Mouse (Mus musculus) limb, embryonic 14.5 days (tissue): ENCODE measurements around the gene Fam126a. TPM values are rescaled to one million over a fixed set of nuclear protein-coding genes. Genes with fewer than 3 reads are reported as not detected.

Source experiments
- ATAC-seq: fragments of 200-750 bp; cut with Nextera tagmentation; 2 replicates; pipeline ENCODE4 v1.8.0; 2017; ENCODE audit warnings: low read depth, moderate number of reproducible peaks, moderate TSS enrichment; ENCODE audit not compliant: low FRiP score
- DNase-seq: peaks from one replicate; pipeline ENCODE4 v3.0.0-alpha.2; 2015; ENCODE audit warnings: low spot score
- H3K27ac ChIP-seq: fragments of 300-500 bp; sonication (generic); replicated peaks from 2 replicates; pipeline ENCODE4 v1.5.1; 2014; ENCODE audit warnings: low read depth, mild to moderate bottlenecking, low read length, moderate library complexity, mixed read lengths
- H3K27me3 ChIP-seq: fragments of 300-500 bp; sonication (generic); 2 replicates; pipeline ENCODE4 v1.6.1; 2014; ENCODE audit warnings: low read length, mixed read lengths; ENCODE audit not compliant: control insufficient read depth, insufficient read depth
- H3K36me3 ChIP-seq: fragments of 300-500 bp; sonication (generic); 2 replicates; pipeline ENCODE4 v1.6.1; 2014; ENCODE audit warnings: mild to moderate bottlenecking, low read length, moderate library complexity, mixed read lengths; ENCODE audit not compliant: control insufficient read depth, insufficient read depth
- H3K4me1 ChIP-seq: fragments of 300-500 bp; sonication (generic); 2 replicates; pipeline ENCODE4 v1.6.1; 2014; ENCODE audit warnings: antibody characterized with exemption, low read length, mixed read lengths; ENCODE audit not compliant: control insufficient read depth, insufficient read depth
- H3K4me2 ChIP-seq: fragments of 300-500 bp; sonication (generic); replicated peaks from 2 replicates; pipeline ENCODE4 v1.6.1; 2014; ENCODE audit warnings: low read depth, mild to moderate bottlenecking, low read length, moderate library complexity; ENCODE audit not compliant: severe bottlenecking
- H3K4me3 ChIP-seq: fragments of 300-500 bp; sonication (generic); replicated peaks from 2 replicates; pipeline ENCODE4 v1.5.1; 2014; ENCODE audit warnings: low read length
- H3K9ac ChIP-seq: fragments of 300-500 bp; sonication (generic); 2 replicates; pipeline ENCODE4 v1.6.1; 2014; ENCODE audit warnings: mild to moderate bottlenecking, low read depth, low read length, moderate library complexity; ENCODE audit not compliant: severe bottlenecking
- H3K9me3 ChIP-seq: fragments of 300-500 bp; sonication (generic); 2 replicates; pipeline ENCODE4 v1.6.1; 2016; ENCODE audit warnings: low read length; ENCODE audit not compliant: control insufficient read depth
- POLR2A ChIP-seq: fragments of 200-500 bp; IDR thresholded peaks from 2 replicates; pipeline ENCODE4 v1.8.0; 2012; ENCODE audit warnings: inconsistent platforms, mild to moderate bottlenecking, moderate library complexity, borderline replicate concordance; ENCODE audit not compliant: insufficient read depth, insufficient read length; ENCODE audit errors: extremely low read depth
- WGBS: fragments of 180-500 bp; shearing (Covaris S2); extraction: QIAGEN DNeasy Blood & Tissue Kit; methylation state at CpG from one replicate; pipeline ENCODE4 v1.1.7; 2014; 5-methylcytosine and 5-hydroxymethylcytosine counted together
- polyA plus RNA-seq, 2 experiments: library from polyadenylated mRNA; depleted of rRNA in 1 of 2; stranded (reverse) in 1 of 2; unstranded in 1 of 2; fragments of >200 nt; fragmentation: Nextera tagmentation in 1 of 2; extraction: Ambion mirVana in 1 of 2; gene quantifications; 2 replicates each; pipeline versions ENCODE4 v1.2.1 to v1.2.3; 2012 to 2014

Fam126a gene
- polyA plus RNA-seq, 2 experiments, result 23.4 to 38.5 TPM

DNA sequence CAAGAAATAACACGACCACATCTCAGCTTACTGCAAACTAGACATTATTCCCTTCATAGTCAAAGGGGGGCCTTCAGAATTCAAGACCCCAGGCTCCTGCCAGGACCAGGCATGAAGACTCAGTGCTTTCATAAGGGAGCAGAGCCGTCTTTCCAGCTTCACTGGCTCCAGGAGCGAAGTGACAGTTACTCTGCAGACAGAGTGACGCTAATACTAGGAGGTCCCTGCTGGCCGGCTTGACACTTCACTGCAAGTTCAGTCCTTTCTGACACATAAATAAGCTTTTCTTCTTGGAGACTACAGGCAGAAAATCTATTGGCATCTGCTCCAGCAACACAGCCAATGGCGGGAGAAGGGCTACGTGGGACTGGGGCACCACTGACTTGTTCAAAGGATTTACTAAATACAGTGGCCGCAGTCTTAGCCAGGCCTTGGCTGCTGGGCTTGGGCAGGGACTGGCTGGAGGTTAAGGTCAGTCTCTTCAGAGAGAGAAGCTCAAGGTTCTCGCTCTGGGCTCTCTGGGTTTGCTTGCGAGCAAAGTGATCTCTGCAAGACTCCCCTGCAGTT lies 65.8 kb downstream of the Fam126a start:
- no peaks in the 10 kb centered on the region for H3K36me3 ChIP-seq
- H3K4me1 ChIP-seq, result no peaks in the 10 kb centered on the region
- no peaks in the 10 kb centered on the region for H3K27me3 ChIP-seq
- ATAC-seq, result no peak
- no peak for DNase-seq
- no peak overlapping the region for H3K4me2 ChIP-seq
- TF ChIP-seq POLR2A, result no peak
- H3K27ac ChIP-seq, result no peak overlapping the region
- WGBS, result 70% methylated on average over 10 of the region's 10 CpGs
- no peak overlapping the region for H3K4me3 ChIP-seq
- no peaks in the 10 kb centered on the region for H3K9me3 ChIP-seq
- no peak overlapping the region for H3K9ac ChIP-seq

DNA sequence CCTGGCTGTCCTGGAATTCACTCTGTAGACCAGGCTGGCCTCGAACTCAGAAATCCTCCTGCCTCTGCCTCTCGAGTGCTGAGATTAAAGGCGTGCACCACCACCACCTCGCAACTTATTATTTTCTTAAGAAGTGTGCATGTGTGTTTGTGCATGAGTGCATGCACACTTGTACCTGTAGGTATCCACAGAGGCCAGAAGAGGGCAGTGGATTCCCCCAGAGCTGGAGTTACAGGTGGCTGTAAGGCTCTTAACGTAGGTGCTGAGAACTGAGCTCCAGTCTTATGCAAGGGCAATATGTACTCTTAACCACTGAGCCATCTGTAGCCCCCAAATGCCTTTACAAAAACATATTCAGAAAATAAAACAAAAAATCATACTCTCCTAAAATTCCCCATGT lies 77.4 kb downstream of the Fam126a start:
- WGBS, result 93% methylated on average over 5 of the region's 5 CpGs
- DNase-seq, result no peak
- H3K27me3 ChIP-seq, result no peaks in the 10 kb centered on the region
- no peak overlapping the region for H3K4me2 ChIP-seq
- no peak for ATAC-seq
- H3K9ac ChIP-seq, result no peak overlapping the region
- TF ChIP-seq POLR2A, result no peak
- no peaks in the 10 kb centered on the region for H3K36me3 ChIP-seq
- no peak overlapping the region for H3K27ac ChIP-seq
- no peak overlapping the region for H3K4me3 ChIP-seq
- no peaks in the 10 kb centered on the region for H3K9me3 ChIP-seq
- H3K4me1 ChIP-seq, result no peaks in the 10 kb centered on the region

DNA sequence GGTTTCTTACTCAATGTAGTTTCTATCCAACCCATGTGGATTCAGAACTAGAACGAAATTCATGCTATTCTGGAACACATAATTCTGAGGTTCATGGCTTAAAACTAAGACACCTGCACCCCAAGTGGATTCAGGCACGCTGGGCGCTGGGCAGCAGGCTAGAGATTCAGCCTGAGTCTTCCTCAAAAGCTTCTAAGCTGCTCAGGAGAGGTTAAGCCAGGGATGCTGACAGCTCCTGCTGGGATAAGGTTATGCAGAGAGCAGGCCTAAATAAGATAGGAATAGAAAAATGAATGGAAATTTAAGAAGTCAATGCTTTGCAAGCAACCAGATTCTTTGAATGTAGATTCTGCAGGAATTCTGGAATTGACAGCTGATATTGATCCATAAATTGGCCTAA lies 82.4 kb downstream of the Fam126a start:
- Histone ChIP-seq H3K4me1 (no peaks in the 10 kb centered on the region), H3K27ac (no peak overlapping the region), H3K4me3 (no peak overlapping the region), H3K36me3 (no peaks in the 10 kb centered on the region), H3K9ac (no peak overlapping the region), H3K27me3 (no peaks in the 10 kb centered on the region), H3K4me2 (no peak overlapping the region), H3K9me3 (no peaks in the 10 kb centered on the region)
- ATAC-seq (no peak), DNase-seq (no peak)
- WGBS, result 43% methylated on average over 3 of the region's 3 CpGs
- TF ChIP-seq POLR2A, result no peak

DNA sequence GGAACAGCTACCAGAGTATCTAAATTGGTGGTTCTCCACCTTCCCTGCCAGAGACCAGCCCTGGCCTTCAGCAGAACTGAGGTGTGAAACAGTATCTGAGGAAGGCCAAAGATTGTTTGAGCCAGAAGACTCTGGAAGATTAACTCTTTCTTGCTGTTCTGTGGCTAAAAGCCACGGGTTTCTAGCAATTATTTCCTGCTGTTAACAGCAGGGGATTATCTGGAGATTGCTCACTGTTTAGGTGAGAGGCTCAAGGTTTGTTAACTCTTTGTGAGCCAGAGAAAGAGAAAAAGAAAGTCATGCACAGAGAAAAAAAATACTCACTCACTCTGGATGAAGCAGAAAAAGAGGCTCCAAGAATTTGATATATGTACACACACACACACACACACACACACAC lies 85.4 kb downstream of the Fam126a start:
- H3K9ac ChIP-seq, result no peak overlapping the region
- H3K36me3 ChIP-seq, result no peaks in the 10 kb centered on the region
- H3K27ac ChIP-seq, result no peak overlapping the region
- DNase-seq (no peak), ATAC-seq (no peak)
- no peaks in the 10 kb centered on the region for H3K4me1 ChIP-seq
- H3K27me3 ChIP-seq, result no peaks in the 10 kb centered on the region
- WGBS, result 3% methylated on average over 1 of the region's 1 CpGs
- no peak for TF ChIP-seq POLR2A
- no peak overlapping the region for H3K4me3 ChIP-seq
- H3K4me2 ChIP-seq, result no peak overlapping the region
- H3K9me3 ChIP-seq, result no peaks in the 10 kb centered on the region

DNA sequence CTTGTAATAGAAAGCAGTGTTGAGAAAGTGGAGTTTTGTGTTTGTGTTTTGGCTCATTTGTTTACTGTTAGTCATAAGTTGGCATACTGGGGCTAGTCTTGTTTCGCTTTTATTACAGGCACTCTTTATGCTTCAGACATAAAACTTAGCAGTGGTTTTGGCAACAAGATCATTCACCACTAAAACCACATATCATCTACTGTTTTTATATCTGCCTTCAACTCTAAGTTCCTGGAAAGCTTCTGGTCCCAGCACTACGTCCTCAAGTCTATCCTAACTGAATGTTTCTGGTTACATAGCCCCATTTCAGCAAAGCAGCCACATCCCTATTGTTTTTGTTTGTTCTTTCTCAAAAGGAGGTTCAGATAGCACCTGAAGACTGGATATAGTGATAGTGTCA lies 87.0 kb downstream of the Fam126a start:
- ATAC-seq (no peak), DNase-seq (no peak)
- TF ChIP-seq POLR2A, result no peak
- H3K36me3 ChIP-seq, result no peaks in the 10 kb centered on the region
- H3K4me1 ChIP-seq, result no peaks in the 10 kb centered on the region
- H3K9me3 ChIP-seq, result no peaks in the 10 kb centered on the region
- WGBS, result 83% methylated on average over 2 of the region's 2 CpGs
- H3K9ac ChIP-seq, result no peak overlapping the region
- no peak overlapping the region for H3K4me3 ChIP-seq
- no peak overlapping the region for H3K27ac ChIP-seq
- H3K4me2 ChIP-seq, result no peak overlapping the region
- no peaks in the 10 kb centered on the region for H3K27me3 ChIP-seq
